17 mouse cellular contexts compared by ENCODE assay signal in genomic region chr5:105696049-105696448, GRCm38 (mm10). TPM values are rescaled to one million over a fixed set of nuclear protein-coding genes. Genes with fewer than 3 reads are reported as not detected.
DNase-seq lines count a peak whose midpoint lies in the region; ATAC-seq and TF ChIP-seq lines count a peak whose summit lies in the region.
"Had no signal": no experiment of that assay in that cellular context is flagged by ENCODE, and none has a peak within 500 bp of the region (broad histone marks: within the 10 kb centered on the region; RNA-seq: fewer than 3 reads in every experiment).

No protein-coding gene starts in this region.

- no peak for TF ChIP-seq CTCF in bone marrow macrophage, adult 2 months (IDR thresholded peaks at IDR 0.05; ENCODE audit: low read depth, low read length)

- ATAC-seq in megakaryocyte, adult 5-6 weeks (ENCODE audit: poor library complexity, severe bottlenecking): peak; percentile 55
- ATAC-seq: forebrain, embryonic 15.5 days had no signal

- peak; percentile 26 to 57 for DNase-seq in heart, adult 9 months (ENCODE audit: low spot score in 2 of 2)
- no peak for DNase-seq in heart, postnatal 25 days (ENCODE audit: low spot score)
- peak; percentile 41 to 46 for DNase-seq in B cell, adult 2 months
- DNase-seq in right cerebral cortex, postnatal 10 days (ENCODE audit: low spot score in 2 of 2): no peak
- no peak for DNase-seq in kidney, adult 8-10 months
- no peak for DNase-seq in gastrocnemius, adult 8-10 months (ENCODE audit: low spot score in 2 of 2)
- DNase-seq: cerebellum, postnatal 10 days; gastrocnemius, postnatal 25 days; heart, postnatal 10 days; kidney, adult 11 months; thymus, postnatal 36 days had no signal

- intact Hi-C loops in heart, postnatal 25 days (cut with DNase I): no loop called here

- no peak for TF ChIP-seq POLR2A in bone marrow macrophage, adult 2 months (IDR thresholded peaks at IDR 0.05; ENCODE audit: borderline replicate concordance, low read depth, low read length)

- peak overlapping the region; percentile 58 for H3K27ac ChIP-seq in bone marrow macrophage, adult 2 months (ENCODE audit: insufficient read depth, low read depth, low read length)
- H3K27ac ChIP-seq: forebrain, embryonic 15.5 days; layer of hippocampus, adult 2 months; limb, embryonic 10.5 days had no signal

- H3K4me3 ChIP-seq in bone marrow macrophage, adult 2 months (ENCODE audit: insufficient read depth, low read length): peak overlapping the region; percentile 17; the same call in 1 of the 2 replicates
- H3K4me3 ChIP-seq: forebrain, embryonic 15.5 days; layer of hippocampus, adult 2 months; limb, embryonic 10.5 days; myocyte had no signal

- peaks cover 36% of the 10 kb centered on the region for H3K4me1 ChIP-seq in bone marrow macrophage, adult 2 months (ENCODE audit: control insufficient read depth, insufficient read depth, low read length)

RNA-seq across cellular contexts. Expression of gene Lrrc8d, which starts 3.7 kb away (rescaled TPM):
- 10 to 100 TPM in 1 of 2 experiments, 1 to 10 TPM in 1; 7.8 to 13.0 TPM for total RNA-seq in heart, postnatal 25 days (2021)
- 30.8 and 37.1 TPM in 2 replicates for polyA plus RNA-seq in bone marrow macrophage, adult 2 months (2012; ENCODE audit: insufficient read depth, insufficient read length, missing spikeins)
- 79.7 and 88.1 TPM in 2 replicates for total RNA-seq in megakaryocyte, adult 5-6 weeks (2015)
- total RNA-seq in megakaryocyte, adult 5-6 weeks (2017): 38.6 and 50.0 TPM in 2 replicates
- total RNA-seq in gastrocnemius, adult 8-10 months (2022): 1 to 10 TPM; 3.0 to 3.5 (median 3.3) TPM

Comparison
In these comparisons a context has a peak if more than half of its experiments do, and no peak if none do; other contexts are left out.
1. DNase-seq: peak in heart, adult 9 months (2 of 2) and B cell, adult 2 months (2 of 2); none in heart, postnatal 25 days (single experiment), right cerebral cortex, postnatal 10 days (0 of 2), kidney, adult 8-10 months (0 of 2) and gastrocnemius, adult 8-10 months (0 of 2).